Mouse (Mus musculus) bone marrow, adult 2 months (tissue): ENCODE data around the gene Fgfr2.

ENCODE experiments used
- CTCF ChIP-seq: fragments of 200-500 bp; IDR thresholded peaks from 2 replicates; pipeline ENCODE4 v1.5.1; 2011; ENCODE audit warnings: low read length, control low read depth; ENCODE audit not compliant: control insufficient read depth, insufficient read depth
- POLR2A ChIP-seq: fragments of 200-500 bp; IDR thresholded peaks from 2 replicates; pipeline ENCODE4 v1.6.1; 2011; ENCODE audit warnings: low read depth, mild to moderate bottlenecking, control low read depth, low read length, borderline replicate concordance; ENCODE audit not compliant: control insufficient read depth

DNA sequence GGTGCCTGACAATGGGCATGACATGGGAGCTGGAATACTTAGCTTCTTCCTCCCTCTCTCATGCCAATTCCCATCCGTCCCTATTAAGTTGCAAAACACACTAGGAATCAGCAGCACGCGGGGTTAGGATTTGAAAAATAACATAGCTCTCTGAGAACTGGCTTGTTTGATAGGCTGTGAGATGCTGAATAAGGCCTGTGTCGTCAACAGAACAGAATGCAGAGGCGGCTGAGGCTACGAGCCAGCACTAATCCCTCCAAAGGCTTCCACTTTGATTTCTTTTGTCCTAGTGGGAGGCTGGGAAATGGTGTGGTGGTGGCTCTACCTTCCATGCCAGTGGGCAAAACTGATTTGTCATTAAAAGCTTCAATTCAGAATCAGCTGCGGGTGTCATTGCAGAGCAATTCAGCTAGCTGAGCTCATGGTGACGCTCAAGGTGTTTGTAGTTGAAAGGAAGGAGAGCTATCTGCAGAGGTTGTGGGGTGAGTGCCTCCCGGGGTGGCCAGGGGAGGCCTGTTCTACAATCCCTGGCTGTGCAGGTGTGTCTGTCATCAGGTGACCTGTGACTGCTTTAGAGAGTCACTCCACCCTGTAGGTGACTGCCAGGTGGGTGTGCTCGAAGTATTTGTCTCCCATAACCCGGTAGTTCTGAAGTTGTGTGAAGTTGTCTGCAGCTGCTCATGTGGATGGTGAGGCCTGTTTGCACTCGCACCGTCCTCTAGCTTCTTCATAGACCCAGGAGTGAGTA, 2532.9 kb downstream of the Fgfr2 start:
- TF ChIP-seq POLR2A (no peak), CTCF (no peak)
